31 mouse cellular contexts compared by ENCODE assay signal in genomic region chr8:83989243-83989642, GRCm38 (mm10). TPM values are rescaled to one million over a fixed set of nuclear protein-coding genes. Genes with fewer than 3 reads are reported as not detected.
DNase-seq lines count a peak whose midpoint lies in the region; ATAC-seq lines count a peak whose summit lies in the region.
"Had no signal": no experiment of that assay in that cellular context is flagged by ENCODE, and none has a peak within 500 bp of the region (broad histone marks: within the 10 kb centered on the region; RNA-seq: fewer than 3 reads in every experiment).

No protein-coding gene starts in this region.

- H3K9ac ChIP-seq in liver, embryonic 11.5 days (ENCODE audit: low read depth, low read length) = no peak overlapping the region
- H3K9ac ChIP-seq: hindbrain, embryonic 12.5 days; liver, embryonic 13.5 days; midbrain, embryonic 13.5 days had no signal

- peaks cover 9% of the 10 kb centered on the region for H3K4me1 ChIP-seq in liver, embryonic 11.5 days (replicated peaks; ENCODE audit: control insufficient read depth, insufficient read depth, low read length)
- H3K4me1 ChIP-seq: hindbrain, embryonic 12.5 days; midbrain, embryonic 13.5 days had no signal

- H3K4me3 ChIP-seq in macrophage (ENCODE audit: inconsistent target) = no peak overlapping the region
- H3K4me3 ChIP-seq in liver, embryonic 11.5 days (ENCODE audit: low read depth, low read length) = no peak overlapping the region
- H3K4me3 ChIP-seq: erythroblast, embryonic 14.5 days; gastrocnemius, adult 2 months; hindbrain, embryonic 12.5 days; left cerebral cortex, adult 2 months; liver, embryonic 13.5 days; midbrain, embryonic 13.5 days had no signal

- peaks cover 32% of the 10 kb centered on the region for H3K36me3 ChIP-seq in macrophage (ENCODE audit: inconsistent target)
- peaks cover 12% of the 10 kb centered on the region; the same call in 1 of the 2 replicates for H3K36me3 ChIP-seq in splenic B cell, adult 2 months (ENCODE audit: control insufficient read depth, insufficient read depth, low read length, poor library complexity, severe bottlenecking)
- peaks cover 38% of the 10 kb centered on the region for H3K36me3 ChIP-seq in liver, embryonic 11.5 days (ENCODE audit: control insufficient read depth, insufficient read depth, low read length)

- 27% methylated on average over 6 of the region's 7 CpGs for WGBS in macrophage (ENCODE audit: missing documents)
- WGBS in liver, embryonic 11.5 days = 70% methylated on average over 7 of the region's 7 CpGs

- H3K9me3 ChIP-seq in liver, embryonic 11.5 days (ENCODE audit: control insufficient read depth, low read length) = no peaks in the 10 kb centered on the region
- H3K9me3 ChIP-seq: hindbrain, embryonic 12.5 days; liver, embryonic 13.5 days; midbrain, embryonic 13.5 days had no signal

- DNase-seq in A20 (ENCODE audit: low read depth, low spot score) (peak; percentile 68), MEL-GATA-1-ER (ENCODE audit: extremely low read depth, low read depth) (peak; percentile 50)
- DNase-seq in splenic B cell, adult 2 months (ENCODE audit: low read depth, low spot score) = peak; percentile 21
- no peak for DNase-seq in heart, adult 9 months (ENCODE audit: low spot score in 2 of 2)
- DNase-seq in liver, embryonic 11.5 days (ENCODE audit: low spot score) = no peak
- no peak for DNase-seq in layer of hippocampus, adult 9-11 months
- DNase-seq: adrenal gland, postnatal 14 days; cerebellum, adult 18-20 months; cerebellum, postnatal 10 days; gastrocnemius, adult 2 months; gastrocnemius, postnatal 36 days; kidney, postnatal 14 days; left cerebral cortex, postnatal 4 days; liver, embryonic 13.5 days; lung, adult 18-20 months; lung, postnatal 10 days; right cerebral cortex, postnatal 25 days; spleen, adult 18-20 months; thymus, adult 2 months; thymus, postnatal 36 days had no signal

- no peak overlapping the region for H3K4me2 ChIP-seq in liver, embryonic 11.5 days
- H3K4me2 ChIP-seq: hindbrain, embryonic 12.5 days; liver, embryonic 13.5 days; midbrain, embryonic 13.5 days had no signal

- no peaks in the 10 kb centered on the region for H3K27me3 ChIP-seq in splenic B cell, adult 2 months (ENCODE audit: control insufficient read depth, insufficient read depth, low read length, poor library complexity, severe bottlenecking)
- H3K27me3 ChIP-seq in liver, embryonic 11.5 days (replicated peaks; ENCODE audit: control insufficient read depth, insufficient read depth, low read length) = no peaks in the 10 kb centered on the region
- H3K27me3 ChIP-seq: CH12.LX; hindbrain, embryonic 12.5 days; liver, embryonic 13.5 days; midbrain, embryonic 13.5 days had no signal

- H3K27ac ChIP-seq in macrophage = peak overlapping the region; percentile 62
- H3K27ac ChIP-seq in liver, embryonic 11.5 days (ENCODE audit: low read depth, low read length) = no peak overlapping the region
- H3K27ac ChIP-seq: gastrocnemius, adult 2 months; hindbrain, embryonic 12.5 days; hindbrain, postnatal 0 days; left cerebral cortex, adult 2 months; liver, embryonic 13.5 days; midbrain, embryonic 13.5 days; stomach, postnatal 0 days had no signal

- H3K79me2 ChIP-seq in macrophage (ENCODE audit: inconsistent target) = no peaks in the 10 kb centered on the region

- ATAC-seq in liver, embryonic 11.5 days (replicated peaks; ENCODE audit: low FRiP score) = no peak
- ATAC-seq: forebrain, embryonic 16.5 days; hindbrain, postnatal 0 days; intestine, embryonic 16.5 days; midbrain, embryonic 13.5 days had no signal

RNA-seq across cellular contexts. Expression of gene Samd1, which starts 8.2 kb away (rescaled TPM):
- total RNA-seq in macrophage (2018; cell fraction: chromatin; rRNA removed) = 100 to 1,000 TPM in 2 of 26 experiments, 10 to 100 TPM in 21, 1 to 10 TPM in 3; 6.4 to 119 (median 41.6) TPM
- total RNA-seq in macrophage (2018; cell fraction: cytosol; rRNA removed) = 10 to 100 TPM; 10.9 to 33.8 (median 25.4) TPM
- 10 to 100 TPM; 12.1 to 87.1 (median 40.9) TPM for total RNA-seq in macrophage (2018; cell fraction: nucleus; rRNA removed)
- polyA plus RNA-seq in macrophage (2018) = 25.5 to 39.0 TPM (median 26.7 TPM) in 3 replicates
- polyA plus RNA-seq in liver, embryonic 11.5 days (2014; fragmentation: Nextera tagmentation; extraction: Ambion mirVana) = 13.4 and 17.6 TPM in 2 replicates

RNA-seq across cellular contexts. Expression of gene 1700067K01Rik, which starts 12.1 kb away (rescaled TPM):
- 1 to 10 TPM in 6 of 26 experiments, under 1 TPM in 2, not detected in 18; 0.68 to 3.9 (median 1.9) TPM for total RNA-seq in macrophage (2018; cell fraction: chromatin; rRNA removed)
- total RNA-seq in macrophage (2018; cell fraction: cytosol; rRNA removed) = under 1 TPM in 1 of 26 experiments, not detected in 25; 0.22 TPM
- total RNA-seq in macrophage (2018; cell fraction: nucleus; rRNA removed) = 1 to 10 TPM in 8 of 26 experiments, under 1 TPM in 2, not detected in 16; 0.68 to 3.8 (median 1.3) TPM
- polyA plus RNA-seq in macrophage (2018) = not detected in 3 replicates
- polyA plus RNA-seq in liver, embryonic 11.5 days (2014; fragmentation: Nextera tagmentation; extraction: Ambion mirVana) = 0.29 and 1.5 TPM in 2 replicates
- total RNA-seq: hindbrain, postnatal 0 days had no signal

RNA-seq across cellular contexts. Expression of gene Prkaca, which starts 16.4 kb away (rescaled TPM):
- total RNA-seq in macrophage (2018; cell fraction: chromatin; rRNA removed) = 10 to 100 TPM in 9 of 26 experiments, 1 to 10 TPM in 17; 2.1 to 17.5 (median 6.5) TPM
- total RNA-seq in macrophage (2018; cell fraction: cytosol; rRNA removed) = 10 to 100 TPM; 53.6 to 92.3 (median 75.5) TPM
- 10 to 100 TPM; 11.1 to 45.7 (median 24.4) TPM for total RNA-seq in macrophage (2018; cell fraction: nucleus; rRNA removed)
- polyA plus RNA-seq in macrophage (2018) = 59.2 to 70.1 TPM (median 67.5 TPM) in 3 replicates
- 96.9 and 99.2 TPM in 2 replicates for polyA plus RNA-seq in liver, embryonic 11.5 days (2014; fragmentation: Nextera tagmentation; extraction: Ambion mirVana)

RNA-seq across cellular contexts. Expression of gene 2210011C24Rik, which starts 22.7 kb away (rescaled TPM):
- 1 to 10 TPM in 18 of 26 experiments, under 1 TPM in 2, not detected in 6; 0.49 to 7.5 (median 2.0) TPM for total RNA-seq in macrophage (2018; cell fraction: chromatin; rRNA removed)
- total RNA-seq in macrophage (2018; cell fraction: cytosol; rRNA removed) = 1 to 10 TPM; 1.4 to 9.1 (median 3.5) TPM
- 1 to 10 TPM in 21 of 26 experiments, under 1 TPM in 3, not detected in 2; 0.72 to 10.0 (median 2.1) TPM for total RNA-seq in macrophage (2018; cell fraction: nucleus; rRNA removed)
- polyA plus RNA-seq in macrophage (2018) = 1.9 to 5.2 TPM (median 2.9 TPM) in 3 replicates
- polyA plus RNA-seq in liver, embryonic 11.5 days (2014; fragmentation: Nextera tagmentation; extraction: Ambion mirVana) = not detected in 2 replicates
- total RNA-seq: adrenal gland, postnatal 14 days; CH12.LX; left cerebral cortex, postnatal 4 days; megakaryocyte-erythroid progenitor cell, adult 5-6 weeks had no signal
- polyA plus RNA-seq: erythroblast, embryonic 14.5 days; forebrain, embryonic 16.5 days; hindbrain, embryonic 12.5 days; liver, embryonic 13.5 days had no signal

RNA-seq across cellular contexts. Expression of gene Palm3, which starts 32.0 kb away (rescaled TPM):
- under 1 TPM in 1 of 26 experiments, not detected in 25; 0.35 TPM for total RNA-seq in macrophage (2018; cell fraction: chromatin; rRNA removed)
- under 1 TPM in 4 of 26 experiments, not detected in 22; 0.05 to 0.97 (median 0.46) TPM for total RNA-seq in macrophage (2018; cell fraction: cytosol; rRNA removed)
- not detected for total RNA-seq in macrophage (2018; cell fraction: nucleus; rRNA removed)
- polyA plus RNA-seq in macrophage (2018) = 0.07 TPM in 1 of 3 replicates, not detected in the others
- 0.66 and 1.2 TPM in 2 replicates for polyA plus RNA-seq in liver, embryonic 11.5 days (2014; fragmentation: Nextera tagmentation; extraction: Ambion mirVana)
- total RNA-seq: megakaryocyte-erythroid progenitor cell, adult 5-6 weeks had no signal
- polyA plus RNA-seq: erythroblast, embryonic 14.5 days had no signal

Comparison
In these comparisons a context has a peak if more than half of its experiments do, and no peak if none do; other contexts are left out.
1. DNase-seq: peak in A20 (single experiment), MEL-GATA-1-ER (single experiment) and splenic B cell, adult 2 months (single experiment); none in heart, adult 9 months (0 of 2), liver, embryonic 11.5 days (single experiment) and layer of hippocampus, adult 9-11 months (single experiment).